Mouse (Mus musculus) granulocyte monocyte progenitor cell, adult 5-6 weeks (primary cell): ENCODE data around the gene Arhgap9. TPM values are rescaled to one million over a fixed set of nuclear protein-coding genes. Genes with fewer than 3 reads are reported as not detected.

ENCODE experiments used
- ATAC-seq: replicated peaks from 2 replicates; pipeline ENCODE4 v1.8.0; 2016; ENCODE audit warnings: mild to moderate bottlenecking, moderate TSS enrichment, inconsistent platforms; ENCODE audit not compliant: poor library complexity, severe bottlenecking
- total RNA-seq, 2 experiments: library from RNA; stranded (forward) in 1 of 2; stranded (reverse) in 1 of 2; fragments of 200-712, 200-1000 nt in 1 of 2; fragments of >200 nt in 1 of 2; fragmentation: Nextera tagmentation in 1 of 2; gene quantifications; 2 replicates each; pipeline ENCODE4 v1.2.3; 2014 to 2017

Arhgap9 gene
- total RNA-seq, 2 experiments from 2014 or later = 51.8 to 53.1 TPM

DNA sequence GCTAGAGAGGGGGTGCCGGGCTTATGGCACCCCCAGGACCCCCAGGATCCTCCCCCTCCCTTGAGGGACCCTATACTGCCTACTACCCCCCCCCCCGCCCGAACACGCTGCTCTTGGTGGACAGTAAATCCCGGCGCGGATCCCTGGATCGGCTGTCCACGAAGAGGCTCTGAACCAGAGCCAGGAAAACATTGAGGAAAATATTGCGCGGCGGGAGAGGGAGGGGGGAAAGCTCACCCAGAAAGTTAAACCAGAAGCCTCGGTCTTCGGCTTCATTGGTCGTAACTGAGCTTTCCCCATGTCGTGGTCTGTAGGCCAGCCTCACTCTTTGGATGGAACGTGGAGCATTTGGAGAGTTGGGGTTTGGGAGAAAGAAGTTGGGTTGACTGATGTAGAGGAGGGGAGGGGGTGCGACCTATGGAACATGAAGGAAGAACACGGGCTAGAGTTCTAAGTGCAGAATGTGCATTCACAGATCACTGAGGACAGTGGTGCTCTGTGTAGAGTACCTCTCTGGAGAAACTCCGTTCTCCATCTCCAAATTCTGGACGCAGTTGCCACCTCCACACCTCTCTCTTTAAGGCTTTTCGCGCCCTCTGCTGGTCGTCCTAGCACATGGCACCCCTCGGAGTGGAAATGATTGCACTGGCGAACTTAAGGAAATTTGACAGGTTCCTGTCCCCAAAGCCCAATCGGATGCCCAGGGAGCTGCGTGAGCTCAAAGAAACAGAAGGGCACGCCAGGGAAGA lies 20.3 kb downstream of the Arhgap9 start, which contains the start of gene Gli1:
TSS of gene Gli1 (minus strand) at position 84 of the 749 bp plus-strand sequence.
- ATAC-seq = peak; percentile 64

DNA sequence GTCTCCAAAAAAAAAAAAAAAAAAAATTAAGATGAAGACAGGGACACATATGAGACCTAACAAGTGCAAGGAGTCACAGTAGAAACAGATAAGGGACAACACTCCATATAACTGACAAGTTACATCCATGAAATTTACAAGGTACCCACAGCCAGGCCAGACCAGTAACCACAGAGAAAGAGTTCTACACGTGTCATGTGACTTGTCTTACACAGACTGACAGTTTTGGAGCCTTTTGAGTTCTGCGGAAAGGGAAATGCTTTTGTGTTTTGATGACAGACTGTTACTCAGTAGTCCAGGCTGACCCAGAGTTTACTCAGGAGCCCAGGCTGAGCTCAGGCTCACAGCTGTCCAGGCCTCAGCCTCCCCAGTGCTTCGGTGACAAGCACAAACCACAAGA lies 21.3 kb downstream of the Arhgap9 start:
- no peak for ATAC-seq

DNA sequence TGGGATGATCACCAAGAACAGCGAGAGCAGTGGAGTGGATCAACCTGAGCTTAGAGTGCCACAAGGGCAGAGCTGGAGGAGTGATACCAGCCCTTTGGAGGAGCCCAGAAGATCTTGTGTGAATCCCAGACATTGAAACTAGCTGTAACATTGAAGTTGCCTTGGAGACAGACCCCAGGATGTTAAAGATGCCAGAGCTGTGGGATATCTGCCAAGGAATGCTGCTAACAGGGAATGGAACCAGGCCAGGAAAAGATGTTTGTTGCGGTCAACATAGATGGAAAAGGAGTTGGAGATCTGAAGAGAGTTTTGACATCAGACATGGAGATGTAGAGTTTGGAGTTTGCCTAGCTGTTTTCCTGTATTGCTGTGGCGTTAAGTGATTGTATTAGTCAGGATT lies 24.4 kb downstream of the Arhgap9 start:
- ATAC-seq = no peak

- ATAC-seq = no peak; the same call in 1 of the 2 replicates
Observed at GRCm38 (mm10) chr10:127348957-127349356, 27.2 kb downstream of the Arhgap9 start.

DNA sequence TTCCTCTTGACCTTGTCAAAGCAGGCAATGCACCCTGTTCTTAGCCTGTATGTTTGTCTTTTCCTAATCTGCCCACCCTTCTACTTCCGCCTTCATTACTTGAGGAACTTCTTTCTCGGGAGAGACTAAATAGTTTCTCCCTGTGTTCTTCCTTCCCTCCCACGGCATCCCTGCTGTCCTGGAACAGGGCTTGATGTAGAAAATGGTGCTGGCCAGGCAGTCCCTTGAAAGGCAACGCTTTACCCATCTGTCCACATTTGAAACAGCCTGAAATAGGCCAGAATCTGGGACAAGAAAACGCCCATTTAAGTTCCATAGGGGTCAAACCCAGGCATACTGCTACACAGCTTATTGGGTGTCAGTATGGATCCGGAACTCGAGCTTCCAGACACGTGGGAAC lies 28.0 kb downstream of the Arhgap9 start:
- ATAC-seq = no peak

- peak; percentile 93 for ATAC-seq
Observed at GRCm38 (mm10) chr10:127350594-127351284, 29.0 kb downstream of the Arhgap9 start.

DNA sequence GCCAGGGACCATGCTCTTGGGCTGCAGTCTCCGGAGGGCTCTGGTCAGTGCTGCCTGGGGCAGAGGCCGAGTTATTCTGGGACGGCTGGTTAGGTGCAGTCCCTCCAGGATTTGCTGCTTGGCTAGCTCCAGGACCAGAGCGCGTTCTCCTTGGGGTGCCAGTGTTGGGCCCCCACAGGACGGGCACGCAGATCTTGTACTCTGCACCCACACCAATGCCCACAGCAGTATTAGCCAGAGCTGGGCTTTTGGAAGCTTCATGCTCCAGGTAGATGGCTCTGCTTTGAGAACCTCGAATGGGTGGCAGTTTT lies 29.5 kb downstream of the Arhgap9 start:
- no peak for ATAC-seq

DNA sequence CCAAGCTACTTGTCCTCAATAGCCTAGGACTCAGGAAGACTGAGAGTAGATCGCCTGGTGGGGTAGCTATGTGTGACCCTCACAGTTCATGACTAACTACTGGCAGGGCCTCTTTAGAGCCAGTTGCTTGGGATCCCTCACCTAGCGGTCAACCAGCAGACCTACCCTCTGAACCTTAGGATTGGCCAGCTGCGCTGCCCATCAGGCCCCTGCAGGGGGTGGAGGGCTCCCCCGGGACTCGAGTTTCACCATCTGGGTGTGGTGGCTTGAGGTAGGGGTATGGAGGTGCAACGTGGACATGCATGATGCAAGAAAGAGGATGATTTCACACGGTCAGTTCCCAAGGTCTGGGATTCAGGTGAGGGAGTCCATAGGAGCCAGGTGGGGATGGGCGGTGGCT lies 30.0 kb downstream of the Arhgap9 start:
- no peak for ATAC-seq

- no peak for ATAC-seq
Observed at GRCm38 (mm10) chr10:127352187-127352586, 30.4 kb downstream of the Arhgap9 start.

- no peak for ATAC-seq
Observed at GRCm38 (mm10) chr10:127352766-127353165, 31.0 kb downstream of the Arhgap9 start.

DNA sequence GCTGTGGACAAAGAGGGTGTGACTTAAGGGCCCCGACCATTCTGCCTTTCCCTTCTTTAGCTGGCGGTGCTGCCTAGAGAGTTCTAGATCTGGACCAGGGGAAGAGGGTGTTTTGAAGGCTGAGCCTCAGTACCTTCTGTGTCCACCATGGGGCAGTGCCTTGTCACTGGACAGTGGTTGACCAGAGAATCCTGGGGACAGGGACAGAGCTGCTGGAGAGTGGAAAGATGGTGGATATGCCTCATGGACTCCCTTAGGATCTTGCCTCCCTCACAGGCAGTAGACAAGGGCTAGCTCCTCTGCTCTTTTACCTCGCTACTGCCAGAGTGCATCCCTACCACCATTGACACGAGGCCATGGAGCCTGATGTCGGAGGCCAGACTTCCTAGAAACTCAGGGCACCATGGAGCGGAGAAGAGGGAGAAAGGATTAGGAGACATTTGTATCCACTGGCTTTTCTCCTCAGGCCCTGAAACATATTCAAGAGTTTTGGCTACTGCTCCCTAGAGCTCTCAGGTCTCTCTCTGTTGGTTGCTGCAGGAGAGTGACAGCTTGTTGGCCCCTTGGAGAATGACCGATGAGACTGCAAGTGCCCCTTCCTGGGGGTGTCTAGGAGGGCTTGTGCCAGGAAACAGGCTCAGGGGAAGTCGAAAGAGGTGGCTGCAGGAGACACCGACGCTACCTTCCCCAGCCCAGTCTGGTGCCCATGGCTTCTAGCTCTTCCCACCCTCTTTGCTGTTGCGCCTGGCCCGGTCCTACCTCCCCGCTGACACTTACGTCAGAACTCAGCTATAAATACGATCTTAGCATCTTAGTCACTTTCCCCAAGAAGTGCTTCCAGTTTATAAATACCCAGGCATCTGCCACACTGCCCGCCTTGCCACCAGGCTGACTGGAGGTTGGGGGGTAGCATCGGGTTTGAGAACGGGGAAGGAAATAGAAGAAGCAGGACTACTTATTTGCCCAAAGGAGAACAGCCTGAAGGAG lies 32.4 kb downstream of the Arhgap9 start, which contains the start of gene Inhbe:
TSS of gene Inhbe (minus strand) at position 503 of the 987 bp plus-strand sequence.
- peak; percentile 31; the same call in 1 of the 2 replicates for ATAC-seq

GRCm38 (mm10) chr10:127355336-127355735 lies 33.6 kb downstream of the Arhgap9 start:
- ATAC-seq = no peak

GRCm38 (mm10) chr10:127360714-127361113 lies 39.0 kb downstream of the Arhgap9 start:
- peak; percentile 72 for ATAC-seq

GRCm38 (mm10) chr10:127367116-127367515 lies 45.4 kb downstream of the Arhgap9 start:
- ATAC-seq = no peak

- ATAC-seq = no peak
Observed at GRCm38 (mm10) chr10:127368273-127368672, 46.5 kb downstream of the Arhgap9 start.

- no peak for ATAC-seq
Observed at GRCm38 (mm10) chr10:127369834-127370820, 48.4 kb downstream of the Arhgap9 start, which contains the start of gene Inhbc. Gene Inhbc (minus strand): TSS chr10:127370431.

- no peak for ATAC-seq
Observed at GRCm38 (mm10) chr10:127371023-127371422, 49.3 kb downstream of the Arhgap9 start.

- no peak for ATAC-seq
Observed at GRCm38 (mm10) chr10:127377700-127378099, 55.9 kb downstream of the Arhgap9 start.
